Mouse (Mus musculus) heart, embryonic 14.5 days (tissue): ENCODE results near the gene Yipf2. TPM values are rescaled to one million over a fixed set of nuclear protein-coding genes. Genes with fewer than 3 reads are reported as not detected.

Experiments used
- ATAC-seq: fragments of 200-750 bp; cut with Nextera tagmentation; 2 replicates; pipeline ENCODE4 v1.8.0; 2017; ENCODE audit warnings: low read depth, moderate TSS enrichment; ENCODE audit not compliant: insufficient number of reproducible peaks, insufficient read depth, low FRiP score
- H3K27ac ChIP-seq, 2 experiments: fragments of 200-500 bp in 1 of 2; fragments of 300-500 bp in 1 of 2; sonication (generic) in 1 of 2; replicated peaks in 1 of 2; 2 replicates each; pipeline ENCODE4 v1.5.1; 2012 to 2014; ENCODE audit warnings: low read depth in 2 of 2, low read length in 2 of 2, control low read depth in 1 of 2, mild to moderate bottlenecking in 1 of 2, mixed read lengths in 1 of 2; ENCODE audit not compliant: control insufficient read depth in 1 of 2, insufficient read depth in 1 of 2
- H3K27me3 ChIP-seq: fragments of 300-500 bp; sonication (generic); 2 replicates; pipeline ENCODE4 v1.6.1; 2014; ENCODE audit warnings: mild to moderate bottlenecking, low read length, control low read depth; ENCODE audit not compliant: control insufficient read depth, insufficient read depth
- H3K36me3 ChIP-seq: fragments of 300-500 bp; sonication (generic); 2 replicates; pipeline ENCODE4 v1.6.1; 2014; ENCODE audit warnings: mild to moderate bottlenecking, control low read depth, low read length, mixed read lengths; ENCODE audit not compliant: control insufficient read depth, insufficient read depth
- H3K4me1 ChIP-seq, 2 experiments: fragments of 200-500 bp in 1 of 2; fragments of 300-500 bp in 1 of 2; sonication (generic) in 1 of 2; 2 replicates each; pipeline ENCODE4 v1.6.1; 2012 to 2014; ENCODE audit warnings: low read length in 2 of 2, control low read depth in 1 of 2, mixed read lengths in 1 of 2; ENCODE audit not compliant: control insufficient read depth in 2 of 2, insufficient read depth in 2 of 2
- H3K4me2 ChIP-seq: fragments of 300-500 bp; sonication (generic); 2 replicates; pipeline ENCODE4 v1.6.1; 2014; ENCODE audit warnings: mild to moderate bottlenecking, low read length
- H3K4me3 ChIP-seq, 2 experiments: fragments of 200-500 bp in 1 of 2; fragments of 300-500 bp in 1 of 2; sonication (generic) in 1 of 2; 2 replicates each; pipeline ENCODE4 v1.5.1; 2012 to 2014; ENCODE audit warnings: low read length in 2 of 2, mild to moderate bottlenecking in 2 of 2, control low read depth in 1 of 2, low read depth in 1 of 2, moderate library complexity in 1 of 2; ENCODE audit not compliant: control insufficient read depth in 1 of 2, insufficient read depth in 1 of 2
- H3K9ac ChIP-seq: fragments of 300-500 bp; sonication (generic); 2 replicates; pipeline ENCODE4 v1.6.1; 2014; ENCODE audit warnings: mild to moderate bottlenecking, low read length
- H3K9me3 ChIP-seq: fragments of 300-500 bp; sonication (generic); 2 replicates; pipeline ENCODE4 v1.6.1; 2016; ENCODE audit warnings: low read length, control low read depth; ENCODE audit not compliant: control insufficient read depth
- WGBS: fragments of 180-500 bp; shearing (Covaris S2); extraction: QIAGEN DNeasy Blood & Tissue Kit; methylation state at CpG from one replicate; pipeline ENCODE4 v1.1.7; 2014; 5-methylcytosine and 5-hydroxymethylcytosine counted together
- polyA plus RNA-seq: library from polyadenylated mRNA; unstranded; fragments of >200 nt; fragmentation: Nextera tagmentation; extraction: Ambion mirVana; gene quantifications from 2 replicates; pipeline ENCODE4 v1.2.1, GENCODE M21; 2014

The Yipf2 gene
- polyA plus RNA-seq, 1 experiment from 2014 or later: 11.5 TPM

- 67% methylated on average over 2 of the region's 2 CpGs for WGBS
- no peak overlapping the region for H3K9ac ChIP-seq
- no peak for ATAC-seq
- no peak overlapping the region for H3K27ac ChIP-seq
- no peaks in the 10 kb centered on the region for H3K9me3 ChIP-seq
- H3K27me3 ChIP-seq: no peaks in the 10 kb centered on the region
- no peak overlapping the region for H3K4me3 ChIP-seq
- peaks cover 2 to 18% of the 10 kb centered on the region in 2 experiments for H3K4me1 ChIP-seq
- no peak overlapping the region for H3K4me2 ChIP-seq
- H3K36me3 ChIP-seq: peaks cover 40% of the 10 kb centered on the region
These were observed 25.6 kb downstream of the Yipf2 start for GRCm38 (mm10) chr9:21567051-21567450.

DNA sequence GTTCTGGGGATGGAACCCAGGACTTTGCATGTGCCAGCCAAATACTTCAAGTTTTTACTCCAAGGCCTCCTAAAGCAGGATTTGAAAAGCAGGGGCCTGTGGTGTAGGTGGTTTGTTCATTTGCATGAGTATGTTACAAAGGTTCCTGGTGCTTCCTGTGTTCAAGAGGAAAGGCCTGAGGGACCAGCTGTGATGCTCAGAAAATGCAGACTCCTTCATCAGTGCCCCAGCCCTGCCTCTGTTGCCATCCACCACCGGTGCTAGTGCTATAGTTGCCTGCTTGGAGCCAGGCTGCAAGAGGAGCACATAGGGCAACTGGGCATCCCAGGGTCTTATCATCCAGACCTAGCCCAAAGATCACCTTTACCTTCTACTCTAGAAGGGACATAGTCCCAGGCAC lies 26.1 kb downstream of the Yipf2 start:
- ATAC-seq: no peak
- Histone ChIP-seq H3K4me1 (peaks cover 2 to 18% of the 10 kb centered on the region in 2 experiments), H3K4me2 (no peak overlapping the region), H3K27ac (no peak overlapping the region), H3K9ac (no peak overlapping the region), H3K9me3 (no peaks in the 10 kb centered on the region), H3K27me3 (no peaks in the 10 kb centered on the region), H3K36me3 (peaks cover 37% of the 10 kb centered on the region), H3K4me3 (no peak overlapping the region)
- 85% methylated on average over 1 of the region's 1 CpGs for WGBS

DNA sequence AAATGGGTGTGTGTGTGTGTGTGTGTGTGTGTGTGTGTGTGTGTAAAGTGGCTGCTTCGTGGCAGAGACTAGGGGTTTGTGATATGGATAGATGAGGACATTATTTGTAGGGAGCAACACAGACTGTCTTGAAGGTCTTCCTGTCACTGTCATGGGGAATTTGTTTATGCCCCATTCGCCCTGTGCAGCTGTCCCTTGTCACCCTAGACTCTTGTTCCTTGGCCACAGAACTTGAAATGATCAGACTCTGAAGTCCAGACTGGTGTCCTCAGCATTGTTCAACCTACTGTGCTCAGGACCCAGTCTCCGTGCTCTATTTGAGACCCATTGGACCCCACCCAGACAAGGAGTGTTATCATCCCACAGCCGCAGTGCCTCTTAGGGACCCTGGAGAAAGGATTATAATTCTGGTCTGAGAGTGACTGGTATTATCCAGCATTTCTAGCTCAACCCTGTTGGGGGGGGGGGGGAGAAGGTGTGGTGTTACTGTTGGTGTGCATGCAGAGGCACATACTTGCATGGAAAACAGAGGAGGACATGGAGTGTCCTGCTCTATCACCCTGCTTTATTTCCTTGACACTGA lies 27.5 kb downstream of the Yipf2 start:
- H3K4me3 ChIP-seq: no peak overlapping the region
- H3K27me3 ChIP-seq: no peaks in the 10 kb centered on the region
- no peaks in the 10 kb centered on the region for H3K9me3 ChIP-seq
- WGBS: 51% methylated on average over 4 of the region's 4 CpGs
- ATAC-seq: no peak
- H3K4me2 ChIP-seq: no peak overlapping the region
- H3K4me1 ChIP-seq: peaks cover 2 to 18% of the 10 kb centered on the region in 2 experiments
- peaks cover 30% of the 10 kb centered on the region for H3K36me3 ChIP-seq
- H3K9ac ChIP-seq: no peak overlapping the region
- no peak overlapping the region; a peak in 1 of 4 replicates for H3K27ac ChIP-seq

DNA sequence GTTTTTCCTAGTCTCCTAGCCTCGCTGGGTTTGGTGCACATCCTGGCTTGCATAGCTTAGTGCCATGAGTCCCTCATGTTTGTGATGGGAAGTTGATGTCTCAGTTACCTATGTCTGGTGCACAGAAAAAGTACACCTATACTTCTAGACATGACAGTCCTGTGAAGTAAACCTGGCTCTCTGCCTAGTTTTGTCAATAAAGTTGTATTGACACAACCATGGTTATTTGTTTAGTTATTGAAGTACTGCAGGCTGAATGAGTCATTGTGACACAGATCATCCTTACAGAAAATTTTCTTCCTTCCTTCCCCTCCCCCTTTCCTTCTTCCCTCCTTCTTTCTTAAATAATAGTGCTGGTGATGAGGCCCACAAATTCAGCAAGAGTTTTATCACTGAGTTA lies 28.2 kb downstream of the Yipf2 start:
- Histone ChIP-seq H3K27ac (no peak overlapping the region), H3K4me3 (no peak overlapping the region), H3K9ac (no peak overlapping the region), H3K4me2 (no peak overlapping the region), H3K4me1 (peaks cover 2 to 18% of the 10 kb centered on the region in 2 experiments), H3K9me3 (no peaks in the 10 kb centered on the region), H3K27me3 (no peaks in the 10 kb centered on the region), H3K36me3 (peaks cover 23% of the 10 kb centered on the region)
- WGBS: 62% methylated on average over 1 of the region's 1 CpGs
- ATAC-seq: no peak

GRCm38 (mm10) chr9:21559151-21559550 lies 33.5 kb downstream of the Yipf2 start:
- Histone ChIP-seq H3K9ac (no peak overlapping the region), H3K4me3 (no peak overlapping the region), H3K9me3 (no peaks in the 10 kb centered on the region), H3K27ac (no peak overlapping the region), H3K4me2 (no peak overlapping the region), H3K27me3 (no peaks in the 10 kb centered on the region), H3K36me3 (peaks cover 20% of the 10 kb centered on the region), H3K4me1 (peaks cover 17 to 33% of the 10 kb centered on the region in 2 experiments)
- ATAC-seq: no peak
- WGBS: 91% methylated on average over 3 of the region's 3 CpGs

GRCm38 (mm10) chr9:21558366-21558765 lies 34.3 kb downstream of the Yipf2 start:
- Histone ChIP-seq H3K27ac (peak overlapping the region; percentile 6 to 72), H3K9ac (no peak overlapping the region), H3K4me2 (peak overlapping the region; percentile 21; the same call in 1 of the 2 replicates), H3K4me1 (peaks cover 20 to 34% of the 10 kb centered on the region in 2 experiments), H3K4me3 (no peak overlapping the region), H3K36me3 (peaks cover 22% of the 10 kb centered on the region), H3K9me3 (no peaks in the 10 kb centered on the region), H3K27me3 (no peaks in the 10 kb centered on the region)
- ATAC-seq: peak; percentile 42; the same call in 1 of the 2 replicates
- WGBS: 38% methylated on average over 4 of the region's 4 CpGs

DNA sequence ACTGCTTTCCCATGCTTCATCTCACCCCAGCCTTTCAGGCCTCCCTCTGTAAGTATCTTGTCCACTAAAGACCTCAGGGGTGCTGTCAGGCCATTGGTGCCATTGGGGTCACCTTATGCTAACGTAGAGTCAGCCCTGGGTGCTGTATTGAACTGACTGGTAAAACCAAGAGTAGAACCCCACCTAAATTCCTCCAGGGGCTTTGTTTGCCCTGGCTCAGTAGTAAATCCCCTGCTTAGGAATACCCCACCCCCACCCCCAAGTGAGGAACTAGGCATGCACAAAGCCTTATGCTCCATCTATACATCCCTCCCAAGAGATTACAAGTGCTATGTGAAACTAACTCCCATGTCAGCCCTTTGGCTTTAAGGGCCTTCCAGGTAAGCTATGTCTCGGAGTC lies 35.1 kb downstream of the Yipf2 start:
- Histone ChIP-seq H3K9ac (no peak overlapping the region), H3K9me3 (no peaks in the 10 kb centered on the region), H3K4me2 (no peak overlapping the region), H3K27ac (no peak overlapping the region; a peak in 1 of 4 replicates), H3K4me3 (no peak overlapping the region), H3K4me1 (peaks cover 20 to 34% of the 10 kb centered on the region in 2 experiments), H3K36me3 (peaks cover 25% of the 10 kb centered on the region), H3K27me3 (no peaks in the 10 kb centered on the region)
- 92% methylated on average over 2 of the region's 2 CpGs for WGBS
- ATAC-seq: no peak

DNA sequence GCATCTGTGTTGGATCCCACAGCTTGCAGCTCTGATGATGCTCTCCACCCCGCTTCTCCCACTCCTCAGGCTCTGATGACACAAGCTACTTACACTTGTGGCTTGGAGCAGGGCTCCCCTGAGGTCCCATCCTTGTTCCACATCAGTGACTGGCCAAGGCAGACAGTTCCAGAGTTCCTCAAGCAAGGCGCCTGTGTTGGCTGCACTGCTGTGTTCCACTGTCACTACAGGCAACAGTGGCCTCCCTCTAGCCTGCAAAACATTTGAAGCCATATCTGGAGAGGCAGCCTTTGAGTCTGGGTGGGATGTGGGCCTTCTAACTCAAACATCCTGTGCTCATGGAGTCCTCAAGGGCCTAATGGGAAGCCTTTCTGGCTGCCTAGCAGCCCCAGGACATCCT lies 35.6 kb downstream of the Yipf2 start:
- peaks cover 21% of the 10 kb centered on the region for H3K36me3 ChIP-seq
- no peak for ATAC-seq
- no peak overlapping the region for H3K4me2 ChIP-seq
- H3K27ac ChIP-seq: no peak overlapping the region; a peak in 1 of 4 replicates
- peaks cover 20 to 34% of the 10 kb centered on the region in 2 experiments for H3K4me1 ChIP-seq
- H3K9me3 ChIP-seq: no peaks in the 10 kb centered on the region
- no peak overlapping the region for H3K4me3 ChIP-seq
- no peaks in the 10 kb centered on the region for H3K27me3 ChIP-seq
- WGBS: 86% methylated on average over 2 of the region's 2 CpGs
- H3K9ac ChIP-seq: no peak overlapping the region
